Mouse (Mus musculus): ENCODE data around the gene Sgk2.

GRCm38 (mm10) chr2:162973637-162974036 is 13.5 kb upstream of the Sgk2 start:
- TF ChIP-seq CTCF (IDR thresholded peaks at IDR 0.05; ENCODE audit: extremely low read depth, insufficient read depth, insufficient read length, insufficient replicate concordance) (no peak), POLR2A (IDR thresholded peaks at IDR 0.05; ENCODE audit: low read depth, low read length) (no peak)
